Mouse (Mus musculus) T-cell, adult 2 months (primary cell): Measurements from ENCODE around the gene Zfp414.

Experiments used
- DNase-seq: peaks from one replicate; pipeline ENCODE4 v3.0.0; 2022; ENCODE audit warnings: low spot score

The Zfp414 gene

GRCm38 (mm10) chr17:33649781-33650475, 21.0 kb downstream of the Zfp414 start:
- DNase-seq: no peak

- DNase-seq: no peak
These were observed 37.9 kb downstream of the Zfp414 start for GRCm38 (mm10) chr17:33666813-33667212.

DNA sequence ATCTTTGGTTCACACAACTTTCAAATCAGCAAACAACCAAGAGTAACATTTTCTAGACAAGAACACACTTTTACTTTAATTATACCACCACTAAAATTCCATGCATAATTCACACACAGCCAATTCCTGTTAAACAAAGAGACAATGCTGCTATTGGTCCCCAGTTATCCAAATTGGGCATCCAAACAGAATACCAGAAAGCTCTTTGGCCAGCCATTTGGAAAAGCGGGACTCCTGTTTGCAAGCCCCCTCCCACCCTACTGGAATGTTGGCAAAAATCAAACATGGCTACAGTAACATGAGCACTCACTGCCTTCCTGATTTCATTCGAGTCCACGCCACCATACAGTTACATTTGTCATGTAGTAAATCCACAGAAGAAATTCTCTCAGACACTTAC, 40.8 kb downstream of the Zfp414 start:
- no peak for DNase-seq

GRCm38 (mm10) chr17:33673837-33674236, 44.9 kb downstream of the Zfp414 start:
- DNase-seq: no peak

- no peak for DNase-seq
These were observed 46.6 kb downstream of the Zfp414 start for GRCm38 (mm10) chr17:33675452-33675851.

GRCm38 (mm10) chr17:33676086-33676485, 47.2 kb downstream of the Zfp414 start:
- no peak for DNase-seq

GRCm38 (mm10) chr17:33678771-33679170, 49.9 kb downstream of the Zfp414 start:
- no peak for DNase-seq
